Mouse (Mus musculus) thymus, postnatal 10 days (tissue): ENCODE data around the gene Osbp.

ENCODE experiments used
- DNase-seq, 2 experiments: peaks; one replicate each; pipeline ENCODE4 v3.0.0; 2021; ENCODE audit warnings: low spot score in 2 of 2

The Osbp gene

DNA sequence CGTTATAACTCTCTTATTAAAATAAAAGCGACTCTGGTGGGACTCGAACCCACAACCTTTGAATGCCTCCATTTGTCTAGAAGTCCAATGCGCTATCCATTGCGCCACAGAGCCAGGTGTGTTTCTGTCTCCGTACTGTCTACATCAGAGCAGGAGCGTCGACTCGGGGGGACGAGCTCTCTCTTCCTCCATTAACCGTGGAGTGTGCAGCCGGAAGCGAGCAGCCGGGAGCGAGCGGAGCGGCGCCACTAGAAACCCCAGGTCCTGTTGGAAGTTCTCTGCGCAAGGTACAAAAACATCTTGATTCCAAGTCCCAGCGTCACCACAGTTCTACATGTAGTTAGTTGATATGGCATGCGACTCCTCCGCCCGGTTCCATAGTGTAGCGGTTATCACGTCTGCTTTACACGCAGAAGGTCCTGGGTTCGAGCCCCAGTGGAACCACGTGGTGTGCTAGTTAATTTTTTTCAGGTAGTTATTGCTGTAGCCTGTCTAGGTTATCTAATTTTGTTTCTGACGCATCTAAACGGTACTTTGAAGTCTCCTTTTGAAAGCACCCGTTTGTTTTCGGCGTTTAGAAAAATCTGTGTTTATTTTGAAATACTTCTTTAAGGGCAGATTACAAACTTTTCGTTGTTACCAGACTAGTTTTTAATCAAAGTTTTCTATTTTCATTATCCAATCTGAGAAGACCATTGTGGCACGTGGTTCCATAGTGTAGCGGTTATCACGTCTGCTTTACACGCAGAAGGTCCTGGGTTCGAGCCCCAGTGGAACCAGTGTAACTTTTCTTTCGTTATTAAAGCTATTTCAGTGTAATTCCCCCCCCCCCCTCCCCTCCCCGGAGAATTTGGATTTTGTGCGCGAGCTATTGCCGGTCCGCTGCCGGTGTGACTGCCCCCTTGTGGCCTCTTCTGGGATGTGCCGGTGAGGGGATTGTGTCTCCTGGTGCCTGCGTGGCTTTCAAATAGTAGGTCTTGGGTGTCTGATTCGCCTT is 46.1 kb downstream of the Osbp start:
- peak; percentile 81 to 88 for DNase-seq

DNA sequence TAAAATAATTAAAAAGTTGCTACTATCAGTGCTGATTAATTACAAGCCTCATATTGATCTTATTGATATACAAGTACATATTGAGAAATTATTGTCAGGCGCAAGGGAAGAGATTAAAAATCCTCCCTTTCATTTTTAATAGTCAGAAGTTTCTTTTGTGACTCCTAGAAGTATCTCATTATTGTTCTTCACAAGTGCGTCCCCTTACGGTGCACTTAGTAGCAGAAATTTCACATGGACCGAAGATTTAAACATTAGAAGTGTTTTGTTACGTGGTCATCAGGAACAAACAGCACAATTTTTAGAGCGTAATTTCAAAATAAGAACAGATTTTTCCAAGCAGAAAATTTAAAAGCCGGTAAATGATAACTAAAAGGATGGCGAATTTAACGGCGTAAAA is 46.9 kb downstream of the Osbp start:
- DNase-seq = no peak

DNA sequence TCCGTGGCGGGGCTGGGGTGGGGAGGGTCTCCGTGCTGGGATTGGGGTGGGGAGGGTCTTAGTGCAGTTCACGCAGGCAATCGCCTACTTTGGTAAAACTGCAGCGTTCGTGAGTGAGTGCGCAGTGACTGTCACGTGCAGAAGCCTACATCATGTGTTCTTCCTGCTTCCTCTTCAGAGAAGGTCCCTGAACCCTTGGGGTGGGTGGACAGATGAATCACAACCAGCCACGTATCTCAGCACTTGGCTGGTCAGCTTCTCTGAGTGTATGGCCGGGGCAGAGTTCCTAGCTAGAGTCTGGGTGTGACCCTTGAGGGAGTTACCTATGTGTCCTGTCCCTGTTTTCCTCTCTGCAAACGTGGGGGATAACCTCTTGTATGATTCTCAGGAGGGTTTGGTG is 47.5 kb downstream of the Osbp start:
- peak; percentile 41 to 42 for DNase-seq

DNA sequence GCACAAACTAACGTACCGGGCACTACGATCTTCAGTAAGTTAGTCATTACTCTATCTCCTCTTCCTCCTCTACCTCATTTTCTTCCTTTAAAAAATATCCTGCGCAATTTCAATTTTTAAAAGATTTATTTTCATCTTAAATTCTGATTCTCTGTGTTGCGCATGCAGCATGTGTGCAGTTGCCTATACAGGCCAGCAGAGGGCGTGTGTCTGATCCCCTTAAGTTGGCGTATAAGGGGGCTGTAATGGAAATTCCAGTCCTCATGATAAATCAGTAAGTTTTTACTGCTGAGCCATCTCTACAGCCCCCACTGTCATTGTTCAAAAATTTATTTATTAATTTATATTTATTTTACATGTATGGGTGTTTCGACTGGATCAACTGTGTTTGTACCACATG is 50.0 kb downstream of the Osbp start:
- DNase-seq = no peak

GRCm38 (mm10) chr19:12016192-12016591 is 50.5 kb downstream of the Osbp start:
- no peak for DNase-seq

GRCm38 (mm10) chr19:12024149-12024548 is 58.4 kb downstream of the Osbp start:
- no peak for DNase-seq

DNA sequence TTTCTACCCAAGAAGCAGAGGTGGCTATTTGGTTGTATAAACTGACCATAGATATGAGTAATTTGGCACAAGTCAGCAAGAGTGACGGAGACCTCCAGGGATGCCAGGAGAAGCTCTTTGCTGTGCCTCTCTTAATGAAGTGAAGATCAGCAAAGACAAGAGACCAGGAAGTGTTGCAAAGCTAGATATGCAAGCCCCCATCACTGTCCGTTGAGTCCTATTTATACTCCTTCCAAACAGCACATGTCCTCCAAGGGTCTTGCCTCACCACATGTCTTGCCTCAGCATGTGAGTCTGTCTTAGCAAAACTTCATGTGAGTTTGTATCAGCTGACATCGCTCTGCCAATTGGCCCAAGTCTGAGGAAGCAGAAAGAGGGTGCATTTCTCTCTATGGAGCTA is 59.6 kb downstream of the Osbp start:
- DNase-seq = no peak

GRCm38 (mm10) chr19:12026606-12027005 is 60.9 kb downstream of the Osbp start:
- no peak for DNase-seq

DNA sequence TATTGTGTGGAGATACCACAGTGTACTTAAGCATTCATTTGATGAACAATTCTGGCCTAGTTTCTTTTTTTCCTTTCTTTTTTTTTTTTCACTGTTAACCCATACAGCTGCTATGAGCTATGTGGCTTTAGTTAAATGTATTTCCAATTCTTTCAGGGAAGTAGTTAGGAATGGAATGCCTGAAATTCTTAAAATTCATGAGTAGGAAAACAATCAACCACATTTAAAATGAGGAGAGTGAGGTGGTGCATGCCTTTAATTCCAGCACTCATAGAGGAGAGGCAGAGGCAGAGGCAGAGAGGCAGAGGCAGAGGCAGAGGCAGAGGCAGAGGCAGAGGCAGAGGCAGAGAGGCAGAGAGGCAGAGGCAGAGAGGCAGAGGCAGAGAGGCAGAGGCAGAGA is 72.0 kb downstream of the Osbp start:
- DNase-seq = no peak

DNA sequence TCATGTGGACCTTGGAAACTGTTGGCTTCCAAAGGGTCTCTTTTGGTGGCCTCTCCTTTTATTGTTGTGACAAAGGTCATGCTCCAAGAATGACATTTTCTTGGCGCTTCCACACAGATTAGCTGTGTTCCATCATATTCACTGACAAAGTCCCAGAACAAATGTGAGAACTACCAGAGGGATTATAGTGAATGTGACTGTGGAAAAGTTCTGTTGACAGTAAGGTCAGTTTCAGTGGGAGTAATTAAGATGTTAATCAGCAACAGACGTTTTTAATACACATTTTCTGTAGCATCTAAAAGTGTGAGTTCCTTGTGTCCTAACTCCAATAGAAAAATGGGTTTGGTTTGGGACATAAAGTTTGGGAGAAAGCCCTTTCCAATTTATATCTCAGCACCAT is 75.5 kb downstream of the Osbp start, which contains the start of gene Olfr1423:
Gene Olfr1423, minus strand, starts transcription at position 101 of the 400 bp plus-strand sequence.
- no peak for DNase-seq

DNA sequence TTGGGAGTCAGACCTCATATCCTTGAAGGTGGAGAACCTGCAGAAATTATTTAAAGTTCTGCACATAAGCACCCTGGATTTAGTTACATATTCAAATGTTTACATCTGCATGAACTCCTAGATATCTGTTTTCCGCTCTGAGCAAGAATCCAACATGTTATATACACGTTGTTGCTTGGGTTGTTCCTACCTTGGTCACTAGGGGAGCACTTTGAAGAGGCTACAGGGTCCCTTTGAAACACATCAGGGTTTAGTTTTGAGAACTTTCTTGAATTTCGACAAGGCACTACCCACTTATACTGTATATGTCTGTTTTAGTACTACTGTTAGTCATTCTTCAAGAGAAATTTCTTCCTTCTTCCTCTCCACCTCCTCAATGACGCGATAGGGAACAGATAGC is 77.4 kb downstream of the Osbp start:
- DNase-seq = no peak
